ENCODE assay signal across 36 mouse cellular contexts in the genomic region with DNA sequence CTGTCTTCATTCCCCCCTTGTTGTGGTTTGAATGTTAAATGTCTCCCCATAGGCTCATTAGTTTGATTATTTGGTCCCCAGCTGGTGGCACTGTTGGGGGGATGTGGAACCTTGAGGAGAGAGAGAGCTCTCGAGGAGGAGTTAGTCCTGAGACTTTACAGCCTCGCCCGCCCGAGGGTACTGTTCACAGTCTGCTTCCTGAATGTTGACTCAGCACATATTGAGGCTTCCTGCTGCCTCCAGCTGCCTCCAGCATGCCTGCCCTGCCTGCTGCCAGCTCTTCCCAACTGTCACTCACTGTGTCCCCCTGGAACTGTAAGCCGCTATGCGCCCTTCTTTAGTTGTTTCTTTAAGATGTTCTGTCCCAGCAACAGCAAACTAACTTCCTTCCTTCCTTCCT. TPM values are rescaled to one million over a fixed set of nuclear protein-coding genes. Genes with fewer than 3 reads are reported as not detected.
"Had no signal": no experiment of that assay in that cellular context is flagged by ENCODE, and none has a peak within 500 bp of the region (broad histone marks: within the 10 kb centered on the region; RNA-seq: fewer than 3 reads in every experiment).

No protein-coding gene starts in this region.

- H3K36me3 ChIP-seq: limb, embryonic 10.5 days; limb, embryonic 12.5 days; limb, embryonic 13.5 days; limb, embryonic 15.5 days; liver, embryonic 12.5 days; liver, embryonic 13.5 days; liver, embryonic 15.5 days; lung, embryonic 15.5 days; midbrain, embryonic 10.5 days; midbrain, embryonic 12.5 days; midbrain, embryonic 13.5 days; midbrain, embryonic 15.5 days; neural tube, embryonic 12.5 days had no signal

- H3K4me3 ChIP-seq: limb, embryonic 10.5 days; limb, embryonic 12.5 days; limb, embryonic 13.5 days; limb, embryonic 15.5 days; liver, embryonic 12.5 days; liver, embryonic 13.5 days; liver, embryonic 15.5 days; lung, embryonic 15.5 days; midbrain, embryonic 10.5 days; midbrain, embryonic 12.5 days; midbrain, embryonic 13.5 days; midbrain, embryonic 15.5 days; myocyte; neural tube, embryonic 12.5 days had no signal

- H3K9ac ChIP-seq: limb, embryonic 12.5 days; limb, embryonic 13.5 days; limb, embryonic 15.5 days; liver, embryonic 12.5 days; liver, embryonic 13.5 days; liver, embryonic 14.5 days; liver, embryonic 15.5 days; liver, postnatal 0 days; lung, embryonic 14.5 days; lung, embryonic 15.5 days; midbrain, embryonic 12.5 days; midbrain, embryonic 13.5 days; midbrain, embryonic 15.5 days; neural tube, embryonic 12.5 days had no signal

- DNase-seq: left cerebral cortex, postnatal 4 days; liver; liver, embryonic 13.5 days; liver, postnatal 0 days; lung, adult 18-20 months; lung, adult 2 months; lung, embryonic 14.5 days; lung, postnatal 10 days; lung, postnatal 14 days; lung, postnatal 36 days; midbrain, embryonic 14.5 days had no signal

- H3K9me3 ChIP-seq: limb, embryonic 10.5 days; limb, embryonic 12.5 days; limb, embryonic 13.5 days; limb, embryonic 15.5 days; liver, embryonic 12.5 days; liver, embryonic 13.5 days; liver, embryonic 15.5 days; lung, embryonic 15.5 days; midbrain, embryonic 10.5 days; midbrain, embryonic 12.5 days; midbrain, embryonic 13.5 days; midbrain, embryonic 15.5 days; neural tube, embryonic 12.5 days had no signal

- H3K4me1 ChIP-seq: liver, embryonic 12.5 days; liver, embryonic 13.5 days; liver, embryonic 15.5 days; lung, embryonic 15.5 days; midbrain, embryonic 12.5 days; midbrain, embryonic 15.5 days; neural tube, embryonic 12.5 days had no signal

- ATAC-seq: liver, embryonic 12.5 days; liver, postnatal 0 days; lung, postnatal 0 days; midbrain, embryonic 13.5 days; midbrain, embryonic 15.5 days; midbrain, embryonic 16.5 days had no signal

- H3K27me3 ChIP-seq: limb, embryonic 12.5 days; limb, embryonic 13.5 days; limb, embryonic 15.5 days; liver, embryonic 12.5 days; liver, embryonic 13.5 days; liver, embryonic 15.5 days; lung, embryonic 15.5 days; midbrain, embryonic 12.5 days; midbrain, embryonic 13.5 days; midbrain, embryonic 15.5 days; neural tube, embryonic 12.5 days had no signal

- H3K27ac ChIP-seq: limb, embryonic 10.5 days; limb, embryonic 12.5 days; limb, embryonic 13.5 days; limb, embryonic 15.5 days; liver, embryonic 12.5 days; liver, embryonic 13.5 days; liver, embryonic 14.5 days; liver, embryonic 15.5 days; lung, embryonic 15.5 days; macrophage; midbrain, embryonic 10.5 days; midbrain, embryonic 12.5 days; midbrain, embryonic 13.5 days; midbrain, embryonic 15.5 days; neural tube, embryonic 12.5 days had no signal

RNA-seq across cellular contexts. Expression of a gene that starts 31.2 kb away (rescaled TPM):
- total RNA-seq: liver, adult 2 months; megakaryocyte progenitor cell, adult 5-6 weeks; megakaryocyte-erythroid progenitor cell, adult 5-6 weeks; monocyte, adult 5-6 weeks had no signal
- polyA plus RNA-seq: limb, embryonic 10.5 days; limb, embryonic 12.5 days; liver, adult 2 months; liver, embryonic 11.5 days; liver, embryonic 12.5 days; liver, embryonic 13.5 days; liver, embryonic 14.5 days; liver, embryonic 15.5 days; liver, embryonic 16.5 days; liver, postnatal 0 days; lung, adult 2 months; lung, embryonic 14.5 days; lung, embryonic 16.5 days; lung, postnatal 0 days; macrophage; midbrain, embryonic 10.5 days; neural tube, embryonic 11.5 days had no signal
